Mouse (Mus musculus) bone marrow macrophage, adult 2 months (primary cell): ENCODE results near the gene Ntmt1.

Experiments used
- CTCF ChIP-seq: IDR thresholded peaks from 2 replicates; pipeline ENCODE4 v1.5.1; 2012; ENCODE audit warnings: low read depth, mild to moderate bottlenecking, low read length, moderate library complexity
- POLR2A ChIP-seq: IDR thresholded peaks from 2 replicates; pipeline ENCODE4 v1.6.1; 2012; ENCODE audit warnings: mild to moderate bottlenecking, low read depth, low read length, borderline replicate concordance

DNA sequence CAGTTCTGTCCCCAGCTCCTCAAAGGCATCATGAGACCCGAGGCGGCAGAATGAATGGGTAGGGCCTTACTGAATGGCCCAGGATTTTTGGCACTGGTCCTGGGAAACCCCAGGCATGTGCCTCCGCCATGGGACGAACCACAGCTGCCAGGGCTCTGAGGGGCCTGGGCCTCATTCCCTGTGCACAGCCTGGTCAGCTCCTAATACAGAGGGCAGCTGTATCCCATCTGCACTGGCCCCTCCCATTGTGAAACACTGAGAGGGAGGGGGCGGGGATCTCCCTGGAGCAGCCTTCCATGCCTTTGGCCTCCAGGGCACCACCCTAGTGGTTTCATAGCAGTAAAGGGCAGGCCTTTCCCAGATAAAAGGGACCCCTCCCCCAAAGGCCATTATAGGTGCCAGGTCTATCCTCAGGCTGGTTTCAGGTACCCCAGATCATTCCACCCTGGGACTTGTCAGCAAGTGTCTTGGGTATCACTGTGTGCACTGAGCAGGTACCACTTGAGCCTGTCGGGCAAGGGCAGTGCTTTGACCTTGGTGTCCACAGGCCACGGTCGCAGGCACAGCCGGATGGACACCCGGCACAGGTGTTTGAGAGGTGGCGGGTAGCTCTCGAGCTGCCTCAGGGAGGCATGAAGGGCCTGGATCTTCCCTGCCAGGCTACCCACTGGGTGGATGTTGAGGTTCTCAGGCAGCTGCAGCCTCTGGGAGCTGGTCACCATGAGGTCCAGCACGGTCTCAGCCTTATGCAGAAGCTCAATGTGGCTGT, 15.9 kb downstream of the Ntmt1 start:
- no peak for TF ChIP-seq POLR2A
- no peak for TF ChIP-seq CTCF
